Mouse (Mus musculus): ENCODE measurements around the gene C3.

DNA sequence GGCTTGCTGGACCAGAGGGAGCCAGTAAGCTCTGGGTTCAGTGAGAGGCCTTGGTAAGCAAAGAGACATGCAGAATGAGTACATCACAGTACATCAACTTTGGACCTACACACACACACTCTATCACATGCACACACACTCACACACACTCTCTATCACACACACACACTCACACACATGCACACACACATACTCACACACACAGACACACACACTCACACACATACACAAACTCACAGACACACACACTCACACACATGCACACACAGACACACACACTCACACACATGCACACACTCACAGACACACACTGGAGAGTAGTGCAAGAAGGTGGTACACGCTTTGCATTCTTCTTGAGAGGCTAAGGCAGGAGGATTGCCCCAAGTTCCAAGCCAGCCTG is 4.3 kb upstream of the C3 start:
- TF ChIP-seq CTCF (IDR thresholded peaks at IDR 0.05; ENCODE audit: extremely low read depth, insufficient read depth, insufficient read length, insufficient replicate concordance), result no peak
- TF ChIP-seq POLR2A (IDR thresholded peaks at IDR 0.05; ENCODE audit: low read depth, low read length), result no peak
